Mouse (Mus musculus): ENCODE results near the gene Il10. TPM values are rescaled to one million over a fixed set of nuclear protein-coding genes. Genes with fewer than 3 reads are reported as not detected.

Il10 gene
- polyA plus RNA-seq, 1 experiment from 2014 or later, result not detected

DNA sequence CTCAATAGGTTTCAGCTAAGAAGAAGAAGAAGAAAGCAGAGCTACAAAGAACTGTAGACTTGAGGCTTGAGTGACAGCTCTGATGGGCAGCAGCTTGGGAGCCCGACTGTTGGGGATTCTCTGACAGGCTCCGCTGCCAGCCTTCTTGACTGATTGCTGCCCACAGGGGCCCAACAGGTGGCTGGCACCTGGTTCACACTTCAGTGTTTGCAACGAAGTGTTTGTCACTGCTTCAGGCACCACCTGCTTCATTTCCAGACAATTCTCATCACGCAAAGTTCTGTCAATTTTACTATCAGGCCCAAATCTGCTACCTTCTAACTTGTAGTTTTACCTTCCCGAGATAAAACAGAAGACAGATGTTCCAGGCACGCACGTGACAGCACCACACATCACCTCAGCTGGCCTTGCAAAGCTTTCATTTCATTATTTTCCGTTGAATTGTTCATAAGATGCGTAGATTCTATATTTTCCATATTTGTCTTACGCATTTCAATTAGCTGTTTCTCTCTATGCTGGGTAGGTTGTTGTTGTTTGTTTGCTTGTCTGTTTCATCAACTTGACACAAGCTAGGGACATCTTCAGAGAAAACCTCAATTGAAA is 18.9 kb downstream of the Il10 start:
- no peak for ATAC-seq (ENCODE audit: low FRiP score, low TSS enrichment)
- no peak for DNase-seq
- Histone ChIP-seq H3K36me3 (ENCODE audit: control insufficient read depth, insufficient read depth, low read length) (no peaks in the 10 kb centered on the region), H3K27ac (replicated peaks; ENCODE audit: low read depth, low read length) (no peak overlapping the region), H3K9ac (replicated peaks; ENCODE audit: low read length) (no peak overlapping the region), H3K4me1 (ENCODE audit: control insufficient read depth, insufficient read depth, low read length) (no peaks in the 10 kb centered on the region), H3K4me2 (ENCODE audit: low read length) (no peak overlapping the region), H3K4me3 (replicated peaks; ENCODE audit: low read depth, low read length) (no peak overlapping the region), H3K9me3 (ENCODE audit: control insufficient read depth, low read length) (peaks cover 7% of the 10 kb centered on the region; the same call in 1 of the 2 replicates), H3K27me3 (ENCODE audit: control insufficient read depth, insufficient read depth, low read length) (no peaks in the 10 kb centered on the region)
- 94% methylated on average over 10 of the region's 10 CpGs for WGBS

DNA sequence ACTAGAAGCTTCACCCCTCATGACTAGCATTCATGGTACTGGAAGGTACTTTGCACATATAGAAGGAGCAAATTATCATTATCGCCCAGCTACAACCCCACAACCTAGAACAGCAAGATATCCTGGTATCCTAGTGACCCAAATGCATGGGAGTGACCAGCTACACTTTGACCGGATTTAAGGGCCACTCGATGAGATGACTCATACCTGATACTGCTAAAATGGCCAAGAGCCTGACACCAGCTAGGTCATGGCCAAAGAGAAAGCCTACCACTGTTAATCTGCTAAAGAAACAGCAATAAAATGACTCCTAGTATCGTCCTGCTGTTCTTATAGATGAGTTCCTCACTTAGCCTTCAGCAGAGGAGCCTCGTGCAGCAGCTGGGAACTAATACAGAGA is 19.8 kb downstream of the Il10 start:
- Histone ChIP-seq H3K9me3 (ENCODE audit: control insufficient read depth, low read length) (peaks cover 7% of the 10 kb centered on the region; the same call in 1 of the 2 replicates), H3K9ac (replicated peaks; ENCODE audit: low read length) (no peak overlapping the region), H3K4me1 (ENCODE audit: control insufficient read depth, insufficient read depth, low read length) (no peaks in the 10 kb centered on the region), H3K27ac (replicated peaks; ENCODE audit: low read depth, low read length) (no peak overlapping the region), H3K27me3 (ENCODE audit: control insufficient read depth, insufficient read depth, low read length) (no peaks in the 10 kb centered on the region), H3K4me2 (ENCODE audit: low read length) (no peak overlapping the region), H3K4me3 (replicated peaks; ENCODE audit: low read depth, low read length) (no peak overlapping the region), H3K36me3 (ENCODE audit: control insufficient read depth, insufficient read depth, low read length) (no peaks in the 10 kb centered on the region)
- ATAC-seq (ENCODE audit: low FRiP score, low TSS enrichment), result no peak
- DNase-seq, result no peak
- 94% methylated on average over 5 of the region's 5 CpGs for WGBS

- Histone ChIP-seq H3K27me3 (ENCODE audit: control insufficient read depth, insufficient read depth, low read length) (no peaks in the 10 kb centered on the region), H3K9ac (replicated peaks; ENCODE audit: low read length) (no peak overlapping the region), H3K27ac (replicated peaks; ENCODE audit: low read depth, low read length) (no peak overlapping the region), H3K36me3 (ENCODE audit: control insufficient read depth, insufficient read depth, low read length) (no peaks in the 10 kb centered on the region), H3K4me3 (replicated peaks; ENCODE audit: low read depth, low read length) (no peak overlapping the region), H3K9me3 (ENCODE audit: control insufficient read depth, low read length) (peaks cover 5% of the 10 kb centered on the region; the same call in 1 of the 2 replicates), H3K4me1 (ENCODE audit: control insufficient read depth, insufficient read depth, low read length) (no peaks in the 10 kb centered on the region), H3K4me2 (ENCODE audit: low read length) (no peak overlapping the region)
- ATAC-seq (ENCODE audit: low FRiP score, low TSS enrichment) (no peak), DNase-seq (no peak)
- 60% methylated on average over 2 of the region's 2 CpGs for WGBS
Measured at GRCm38 (mm10) chr1:131042263-131042662, 22.6 kb downstream of the Il10 start.

- Histone ChIP-seq H3K9me3 (ENCODE audit: control insufficient read depth, low read length) (peaks cover under 1% of the 10 kb centered on the region; the same call in 1 of the 2 replicates), H3K4me1 (ENCODE audit: control insufficient read depth, insufficient read depth, low read length) (no peaks in the 10 kb centered on the region), H3K27me3 (ENCODE audit: control insufficient read depth, insufficient read depth, low read length) (no peaks in the 10 kb centered on the region), H3K4me3 (replicated peaks; ENCODE audit: low read depth, low read length) (no peak overlapping the region), H3K9ac (replicated peaks; ENCODE audit: low read length) (no peak overlapping the region), H3K4me2 (ENCODE audit: low read length) (no peak overlapping the region), H3K27ac (replicated peaks; ENCODE audit: low read depth, low read length) (no peak overlapping the region), H3K36me3 (ENCODE audit: control insufficient read depth, insufficient read depth, low read length) (no peaks in the 10 kb centered on the region)
- 89% methylated on average over 3 of the region's 3 CpGs for WGBS
- ATAC-seq (ENCODE audit: low FRiP score, low TSS enrichment) (no peak), DNase-seq (no peak)
Measured at GRCm38 (mm10) chr1:131042721-131043120, 23.1 kb downstream of the Il10 start.

DNA sequence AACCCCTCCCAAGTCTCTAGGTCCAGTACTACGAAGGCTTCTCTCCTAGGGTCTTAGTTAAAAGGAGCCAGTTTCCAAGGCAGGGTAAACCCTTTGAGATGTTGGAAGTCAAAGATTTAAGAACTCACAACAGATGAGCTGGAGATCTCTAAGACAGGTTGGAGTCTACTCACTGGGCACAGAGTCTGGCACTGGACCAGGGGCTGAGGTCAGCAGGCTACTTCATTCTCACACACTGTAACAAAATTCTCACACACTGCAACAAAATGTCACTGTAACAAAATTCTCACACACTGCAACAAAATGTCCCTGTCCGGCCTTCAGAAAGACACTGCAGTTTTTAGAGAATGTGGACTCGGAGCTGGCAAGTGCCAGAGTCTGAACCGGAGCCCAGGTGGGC is 24.0 kb downstream of the Il10 start:
- no peaks in the 10 kb centered on the region for H3K36me3 ChIP-seq (ENCODE audit: control insufficient read depth, insufficient read depth, low read length)
- no peak overlapping the region for H3K4me3 ChIP-seq (replicated peaks; ENCODE audit: low read depth, low read length)
- no peak for DNase-seq
- H3K27ac ChIP-seq (replicated peaks; ENCODE audit: low read depth, low read length), result no peak overlapping the region
- H3K9ac ChIP-seq (replicated peaks; ENCODE audit: low read length), result no peak overlapping the region
- no peaks in the 10 kb centered on the region for H3K9me3 ChIP-seq (ENCODE audit: control insufficient read depth, low read length)
- H3K4me2 ChIP-seq (ENCODE audit: low read length), result no peak overlapping the region
- WGBS, result 88% methylated on average over 4 of the region's 4 CpGs
- no peaks in the 10 kb centered on the region for H3K4me1 ChIP-seq (ENCODE audit: control insufficient read depth, insufficient read depth, low read length)
- H3K27me3 ChIP-seq (ENCODE audit: control insufficient read depth, insufficient read depth, low read length), result no peaks in the 10 kb centered on the region
- ATAC-seq (ENCODE audit: low FRiP score, low TSS enrichment), result no peak

DNA sequence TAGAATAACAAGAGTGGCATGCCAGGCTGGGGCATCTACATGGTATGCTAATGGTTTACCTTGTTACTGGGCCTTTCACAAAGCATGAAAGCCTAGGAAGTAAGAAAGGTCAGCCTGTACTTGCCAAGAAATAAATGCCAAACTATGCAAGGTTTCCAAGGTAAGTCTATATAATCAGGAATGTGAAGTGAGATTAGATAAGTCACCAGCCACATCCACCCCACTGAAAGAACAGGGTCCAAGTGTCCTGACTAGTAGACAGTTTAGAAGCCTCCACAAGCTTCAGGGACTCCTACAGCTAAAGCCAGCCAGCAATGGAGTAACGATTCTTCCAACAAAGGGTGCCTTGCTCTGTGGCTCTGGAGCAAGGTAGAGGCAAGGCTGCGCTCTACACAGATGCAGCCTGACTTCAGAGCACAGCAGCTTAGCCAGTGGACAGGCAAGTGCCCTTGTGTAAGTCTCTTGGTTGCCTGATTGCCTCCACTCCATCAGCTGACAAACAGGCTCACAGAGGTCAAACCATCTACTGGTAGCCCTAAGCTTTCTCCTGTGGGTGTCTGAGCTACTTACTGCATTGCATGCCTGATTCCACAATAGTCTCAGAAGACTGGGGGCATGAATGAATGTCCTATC is 26.2 kb downstream of the Il10 start:
- WGBS, result 92% methylated on average over 2 of the region's 2 CpGs
- no peak overlapping the region for H3K4me2 ChIP-seq (ENCODE audit: low read length)
- no peak for ATAC-seq (ENCODE audit: low FRiP score, low TSS enrichment)
- no peaks in the 10 kb centered on the region for H3K4me1 ChIP-seq (ENCODE audit: control insufficient read depth, insufficient read depth, low read length)
- H3K27me3 ChIP-seq (ENCODE audit: control insufficient read depth, insufficient read depth, low read length), result no peaks in the 10 kb centered on the region
- no peak for DNase-seq
- no peak overlapping the region for H3K9ac ChIP-seq (replicated peaks; ENCODE audit: low read length)
- no peaks in the 10 kb centered on the region for H3K9me3 ChIP-seq (ENCODE audit: control insufficient read depth, low read length)
- no peak overlapping the region for H3K27ac ChIP-seq (replicated peaks; ENCODE audit: low read depth, low read length)
- H3K36me3 ChIP-seq (ENCODE audit: control insufficient read depth, insufficient read depth, low read length), result no peaks in the 10 kb centered on the region
- H3K4me3 ChIP-seq (replicated peaks; ENCODE audit: low read depth, low read length), result no peak overlapping the region

- H3K9ac ChIP-seq (replicated peaks; ENCODE audit: low read length), result no peak overlapping the region
- no peaks in the 10 kb centered on the region for H3K27me3 ChIP-seq (ENCODE audit: control insufficient read depth, insufficient read depth, low read length)
- no peak for ATAC-seq (ENCODE audit: low FRiP score, low TSS enrichment)
- no peaks in the 10 kb centered on the region for H3K9me3 ChIP-seq (ENCODE audit: control insufficient read depth, low read length)
- H3K4me2 ChIP-seq (ENCODE audit: low read length), result no peak overlapping the region
- DNase-seq, result no peak
- H3K4me1 ChIP-seq (ENCODE audit: control insufficient read depth, insufficient read depth, low read length), result no peaks in the 10 kb centered on the region
- H3K27ac ChIP-seq (replicated peaks; ENCODE audit: low read depth, low read length), result no peak overlapping the region
- WGBS, result 87% methylated on average over 10 of the region's 10 CpGs
- no peaks in the 10 kb centered on the region for H3K36me3 ChIP-seq (ENCODE audit: control insufficient read depth, insufficient read depth, low read length)
- H3K4me3 ChIP-seq (replicated peaks; ENCODE audit: low read depth, low read length), result no peak overlapping the region
Measured at GRCm38 (mm10) chr1:131046607-131047006, 27.0 kb downstream of the Il10 start.

DNA sequence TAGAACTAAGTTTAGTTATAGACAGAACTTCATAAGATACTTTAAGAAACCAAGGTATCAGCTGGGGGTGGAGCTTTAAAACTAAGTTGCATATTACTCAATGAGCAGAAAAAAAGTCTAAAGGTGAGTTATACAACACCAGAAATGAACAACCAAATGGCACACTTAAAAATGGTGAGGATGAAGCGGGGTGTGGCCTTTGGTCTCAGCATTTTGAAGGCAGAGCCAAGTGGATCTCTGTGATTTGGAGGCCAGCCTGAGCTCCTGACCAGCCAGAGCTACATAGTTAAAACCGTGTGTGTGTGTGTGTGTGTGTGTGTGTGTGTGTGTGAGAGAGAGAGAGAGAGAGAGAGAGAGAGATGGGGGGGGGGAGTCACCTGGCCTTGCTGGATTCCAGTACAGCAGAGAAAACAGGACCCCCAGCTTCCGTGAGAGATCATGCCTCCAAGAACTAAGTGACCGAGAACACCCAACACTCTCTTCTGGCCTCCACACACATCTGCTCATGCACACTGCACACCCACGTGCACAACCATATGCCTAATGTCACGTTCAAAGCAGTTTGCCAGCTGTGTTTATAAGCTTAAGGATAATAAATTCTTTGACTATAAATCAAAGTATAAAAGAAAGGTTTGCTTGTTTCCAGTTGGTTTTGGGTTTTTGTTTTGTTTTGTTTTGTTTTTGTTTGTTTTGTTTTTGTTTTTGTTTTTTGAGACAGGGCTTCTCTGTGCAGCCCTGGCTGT is 28.6 kb downstream of the Il10 start:
- Histone ChIP-seq H3K4me1 (ENCODE audit: control insufficient read depth, insufficient read depth, low read length) (no peaks in the 10 kb centered on the region), H3K36me3 (ENCODE audit: control insufficient read depth, insufficient read depth, low read length) (0 out of 2 replicates have a peak, but pooled peaks cover 3% of the 10 kb centered on the region), H3K9me3 (ENCODE audit: control insufficient read depth, low read length) (no peaks in the 10 kb centered on the region), H3K27me3 (ENCODE audit: control insufficient read depth, insufficient read depth, low read length) (no peaks in the 10 kb centered on the region), H3K27ac (replicated peaks; ENCODE audit: low read depth, low read length) (no peak overlapping the region), H3K9ac (replicated peaks; ENCODE audit: low read length) (no peak overlapping the region), H3K4me2 (ENCODE audit: low read length) (no peak overlapping the region), H3K4me3 (replicated peaks; ENCODE audit: low read depth, low read length) (no peak overlapping the region)
- DNase-seq (no peak), ATAC-seq (ENCODE audit: low FRiP score, low TSS enrichment) (no peak)
- WGBS, result 85% methylated on average over 6 of the region's 6 CpGs

Data from midbrain, embryonic 14.5 days (tissue).